Mouse (Mus musculus) myocyte (in vitro differentiated cells): ENCODE results near the gene Ifna14.

Experiments used
- CEBPB ChIP-seq: IDR thresholded peaks from 2 replicates; pipeline ENCODE4 v1.6.1; 2011; ENCODE audit warnings: mild to moderate bottlenecking, moderate library complexity; ENCODE audit not compliant: poor library complexity, insufficient read depth, severe bottlenecking
- E2F4 ChIP-seq: IDR thresholded peaks from one replicate; pipeline ENCODE4 v1.6.1; 2011; ENCODE audit warnings: mild to moderate bottlenecking, control low read depth, moderate library complexity; ENCODE audit not compliant: insufficient read depth
- MAX ChIP-seq: IDR thresholded peaks from one replicate; pipeline ENCODE4 v1.6.1; 2011; ENCODE audit warnings: low read depth, mild to moderate bottlenecking, control low read depth
- MYOG ChIP-seq, 3 experiments: IDR thresholded peaks; one replicate each; pipeline ENCODE4 v1.6.1; 2011; ENCODE audit warnings: control low read depth in 2 of 3, low read depth in 2 of 3, mild to moderate bottlenecking in 2 of 3; ENCODE audit not compliant: insufficient read length in 2 of 3, control insufficient read depth in 1 of 3, insufficient read depth in 1 of 3
- POLR2A ChIP-seq: IDR thresholded peaks from one replicate; pipeline ENCODE4 v1.6.1; 2011; ENCODE audit warnings: low read depth, mild to moderate bottlenecking, control low read depth, moderate library complexity; ENCODE audit not compliant: insufficient read length
- POLR2AphosphoS2 ChIP-seq: IDR thresholded peaks from one replicate; pipeline ENCODE4 v1.6.1; 2011; ENCODE audit warnings: low read depth, control low read depth; ENCODE audit not compliant: insufficient read length
- SRF ChIP-seq: IDR thresholded peaks from one replicate; pipeline ENCODE4 v1.6.1; 2011; ENCODE audit warnings: low read depth; ENCODE audit not compliant: control insufficient read depth, insufficient read length
- TCF12 ChIP-seq: IDR thresholded peaks from one replicate; pipeline ENCODE4 v1.6.1; 2011; ENCODE audit warnings: mild to moderate bottlenecking, control low read depth; ENCODE audit not compliant: poor library complexity, insufficient read depth, severe bottlenecking
- USF1 ChIP-seq: IDR thresholded peaks from one replicate; pipeline ENCODE4 v1.6.1; 2011; ENCODE audit warnings: low read depth, mild to moderate bottlenecking, control low read depth, moderate library complexity

- TF ChIP-seq POLR2AphosphoS2 (no peak), E2F4 (no peak), MAX (no peak), POLR2A (no peak), TCF12 (no peak), SRF (no peak), MYOG (IDR thresholded peaks at IDR 0.05; ENCODE audit: control insufficient read depth in 1 of 3, insufficient read depth in 1 of 3, insufficient read length in 2 of 3, low read depth in 2 of 3) (no peak), USF1 (no peak), CEBPB (no peak)
Observed at GRCm38 (mm10) chr4:88530271-88530670, 41.3 kb downstream of the Ifna14 start.
